Mouse (Mus musculus): ENCODE results near the gene Cers5. TPM values are rescaled to one million over a fixed set of nuclear protein-coding genes. Genes with fewer than 3 reads are reported as not detected.
"Not testable (repeated sequence)": the region's sequence is repeated elsewhere in the genome, so short reads cannot be mapped to it uniquely, and the experiment has no call there.

The Cers5 gene
- 0.45 and 0.68 TPM in 2 replicates for total RNA-seq (2014; fragmentation: Nextera tagmentation)
- total RNA-seq (2017): 4.9 and 6.1 TPM in 2 replicates
- 0.69 and 0.77 TPM in 2 replicates for polyA plus RNA-seq (2012)

DNA sequence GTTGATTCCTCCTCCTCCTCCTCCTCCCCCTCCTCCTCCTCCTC, at the start of gene Cers5:
Gene Cers5, minus strand, starts transcription at position 5 of the 44 bp plus-strand sequence.
- not testable (repeated sequence) for H3K9me3 ChIP-seq (replicated peaks); ATAC-seq (ENCODE audit: extremely low read depth, insufficient number of reproducible peaks, low FRiP score, poor library complexity, severe bottlenecking); DNase-seq (ENCODE audit: low spot score); H3K36me3 ChIP-seq (replicated peaks)
- Histone ChIP-seq H3K4me1 (ENCODE audit: insufficient read depth, low read depth, low read length) (peaks cover 31% of the 10 kb centered on the region), H3K27me3 (ENCODE audit: insufficient read depth, low read length) (peaks cover 18% of the 10 kb centered on the region), H3K4me3 (ENCODE audit: low read depth, low read length) (peak within 1 kb of the TSS; percentile 76)

GRCm38 (mm10) chr15:99819621-99820279, 47.1 kb upstream of the Cers5 start:
- Histone ChIP-seq H3K4me1 (ENCODE audit: insufficient read depth, low read depth, low read length) (no peaks in the 10 kb centered on the region), H3K27me3 (ENCODE audit: insufficient read depth, low read length) (peaks cover 2% of the 10 kb centered on the region; the same call in 1 of the 2 replicates), H3K9me3 (replicated peaks) (no peaks in the 10 kb centered on the region), H3K36me3 (replicated peaks) (no peaks in the 10 kb centered on the region), H3K4me3 (ENCODE audit: low read depth, low read length) (no peak overlapping the region)
- DNase-seq (ENCODE audit: low spot score) (no peak), ATAC-seq (ENCODE audit: extremely low read depth, insufficient number of reproducible peaks, low FRiP score, poor library complexity, severe bottlenecking) (no peak)
- no peak for TF ChIP-seq TAL1 (conservative IDR thresholded peaks at IDR 0.05; ENCODE audit: low read depth, low read length)
- TF ChIP-seq GATA2 (IDR thresholded peaks at IDR 0.05; ENCODE audit: borderline replicate concordance, low read depth, low read length): no peak
- TF ChIP-seq CTCF (IDR thresholded peaks at IDR 0.05; ENCODE audit: low read depth, low read length): no peak
- no peak for TF ChIP-seq GATA1 (IDR thresholded peaks at IDR 0.05; ENCODE audit: borderline replicate concordance, low read length)
- no peak for TF ChIP-seq POLR2AphosphoS5 (IDR thresholded peaks at IDR 0.05; ENCODE audit: insufficient replicate concordance, low read depth, low read length)

GRCm38 (mm10) chr15:99819109-99819440, 46.4 kb upstream of the Cers5 start:
- Histone ChIP-seq H3K4me3 (ENCODE audit: low read depth, low read length) (no peak overlapping the region), H3K4me1 (ENCODE audit: insufficient read depth, low read depth, low read length) (no peaks in the 10 kb centered on the region), H3K36me3 (replicated peaks) (no peaks in the 10 kb centered on the region), H3K9me3 (replicated peaks) (no peaks in the 10 kb centered on the region), H3K27me3 (ENCODE audit: insufficient read depth, low read length) (peaks cover 2% of the 10 kb centered on the region; the same call in 1 of the 2 replicates)
- ATAC-seq (ENCODE audit: extremely low read depth, insufficient number of reproducible peaks, low FRiP score, poor library complexity, severe bottlenecking) (no peak), DNase-seq (ENCODE audit: low spot score) (no peak)
- TF ChIP-seq GATA2 (IDR thresholded peaks at IDR 0.05; ENCODE audit: borderline replicate concordance, low read depth, low read length) (no peak), POLR2AphosphoS5 (IDR thresholded peaks at IDR 0.05; ENCODE audit: insufficient replicate concordance, low read depth, low read length) (no peak), CTCF (IDR thresholded peaks at IDR 0.05; ENCODE audit: low read depth, low read length) (no peak), GATA1 (IDR thresholded peaks at IDR 0.05; ENCODE audit: borderline replicate concordance, low read length) (no peak), TAL1 (conservative IDR thresholded peaks at IDR 0.05; ENCODE audit: low read depth, low read length) (no peak)

DNA sequence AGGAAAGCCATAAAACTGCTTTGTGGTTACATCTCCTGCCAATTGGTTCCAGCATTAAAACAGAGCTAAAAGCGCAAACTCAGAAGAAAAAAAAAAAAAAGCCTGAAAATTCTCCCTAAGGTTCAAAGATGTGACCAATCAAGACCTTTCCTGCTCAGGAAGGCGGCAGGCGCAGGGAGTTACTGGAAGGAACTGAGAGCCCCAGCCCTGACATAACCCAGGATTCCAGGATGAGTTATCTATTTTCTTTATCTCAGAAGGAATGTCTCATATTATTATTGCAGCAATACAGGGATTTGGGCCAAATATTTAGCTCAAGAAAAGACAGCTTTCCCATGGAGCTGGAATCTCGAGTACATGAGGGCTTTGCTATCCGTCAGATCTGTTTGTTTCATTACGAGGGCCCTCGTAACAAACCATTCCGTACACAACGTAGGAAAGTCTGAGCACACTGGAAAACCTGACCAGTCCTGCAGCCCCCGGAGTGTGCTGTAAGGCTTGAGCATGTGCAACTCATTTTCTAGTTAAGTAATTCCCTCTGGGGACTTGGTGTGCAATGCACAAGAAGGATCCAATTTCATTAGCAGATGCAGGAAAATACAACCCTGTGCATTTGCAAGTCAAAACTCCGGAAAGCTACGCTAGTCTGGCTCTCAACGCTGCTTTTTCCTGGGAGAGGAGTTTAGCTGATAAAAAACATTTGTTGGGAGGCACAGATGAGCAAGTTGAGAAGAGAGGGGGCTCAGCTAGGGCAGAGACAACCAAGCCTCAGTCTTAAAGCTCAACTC, 45.8 kb upstream of the Cers5 start:
- no peaks in the 10 kb centered on the region for H3K36me3 ChIP-seq (replicated peaks)
- no peak for TF ChIP-seq TAL1 (conservative IDR thresholded peaks at IDR 0.05; ENCODE audit: low read depth, low read length)
- no peak for TF ChIP-seq CTCF (IDR thresholded peaks at IDR 0.05; ENCODE audit: low read depth, low read length)
- no peak for TF ChIP-seq GATA1 (IDR thresholded peaks at IDR 0.05; ENCODE audit: borderline replicate concordance, low read length)
- no peak for TF ChIP-seq POLR2AphosphoS5 (IDR thresholded peaks at IDR 0.05; ENCODE audit: insufficient replicate concordance, low read depth, low read length)
- no peak for TF ChIP-seq GATA2 (IDR thresholded peaks at IDR 0.05; ENCODE audit: borderline replicate concordance, low read depth, low read length)
- no peak overlapping the region for H3K4me3 ChIP-seq (ENCODE audit: low read depth, low read length)
- ATAC-seq (ENCODE audit: extremely low read depth, insufficient number of reproducible peaks, low FRiP score, poor library complexity, severe bottlenecking) (no peak), DNase-seq (ENCODE audit: low spot score) (no peak)
- peaks cover 2% of the 10 kb centered on the region; the same call in 1 of the 2 replicates for H3K27me3 ChIP-seq (ENCODE audit: insufficient read depth, low read length)
- no peaks in the 10 kb centered on the region for H3K4me1 ChIP-seq (ENCODE audit: insufficient read depth, low read depth, low read length)
- H3K9me3 ChIP-seq (replicated peaks): no peaks in the 10 kb centered on the region

DNA sequence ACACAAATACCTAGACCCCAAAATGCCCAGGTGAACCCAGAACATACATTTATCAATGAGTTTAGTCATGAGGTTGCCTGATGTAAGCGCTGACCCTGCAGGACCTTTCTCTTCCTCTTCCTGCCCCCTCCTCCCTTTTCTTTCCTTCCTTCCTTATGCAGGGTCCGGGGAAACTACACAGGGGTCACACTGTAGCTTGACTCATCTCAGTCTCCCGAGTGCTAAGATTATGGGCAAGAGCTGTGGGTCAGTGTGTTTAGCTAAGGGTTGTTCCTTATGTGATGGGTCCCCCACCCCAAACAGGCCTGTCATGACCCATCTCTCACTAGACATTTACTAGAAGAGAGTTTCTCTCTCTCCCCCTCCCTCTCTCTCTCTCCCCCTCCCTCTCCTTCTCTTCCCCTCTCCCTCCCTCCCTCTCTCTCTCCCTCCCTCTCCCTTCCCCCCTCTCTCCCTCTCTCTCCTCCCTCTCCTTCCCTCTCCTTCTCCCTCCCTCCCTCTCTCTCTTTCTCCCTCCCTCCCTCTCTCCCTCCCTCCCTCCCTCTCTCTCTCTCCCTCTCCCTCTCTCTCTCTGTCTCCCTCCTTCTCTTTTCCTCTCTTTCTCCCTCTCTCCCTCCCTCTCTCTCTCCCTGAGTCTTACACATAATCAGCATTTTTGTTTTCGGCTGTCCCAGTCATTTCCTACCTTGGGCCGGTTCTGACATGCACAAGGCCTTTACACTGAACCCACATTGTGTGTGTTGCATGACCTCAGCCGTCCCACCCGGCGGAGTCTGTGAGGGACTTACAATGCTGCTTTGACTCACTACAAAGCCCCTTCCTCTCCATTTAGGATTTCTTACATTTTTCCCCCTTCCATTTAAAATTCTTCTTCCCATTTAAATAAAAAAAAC, 44.9 kb upstream of the Cers5 start:
- Histone ChIP-seq H3K9me3 (replicated peaks) (no peaks in the 10 kb centered on the region), H3K27me3 (ENCODE audit: insufficient read depth, low read length) (peaks cover 2% of the 10 kb centered on the region; the same call in 1 of the 2 replicates), H3K36me3 (replicated peaks) (no peaks in the 10 kb centered on the region), H3K4me1 (ENCODE audit: insufficient read depth, low read depth, low read length) (no peaks in the 10 kb centered on the region), H3K4me3 (ENCODE audit: low read depth, low read length) (no peak overlapping the region)
- ATAC-seq (ENCODE audit: extremely low read depth, insufficient number of reproducible peaks, low FRiP score, poor library complexity, severe bottlenecking) (no peak), DNase-seq (ENCODE audit: low spot score) (no peak)
- TF ChIP-seq CTCF (IDR thresholded peaks at IDR 0.05; ENCODE audit: low read depth, low read length) (no peak), GATA1 (IDR thresholded peaks at IDR 0.05; ENCODE audit: borderline replicate concordance, low read length) (no peak), GATA2 (IDR thresholded peaks at IDR 0.05; ENCODE audit: borderline replicate concordance, low read depth, low read length) (no peak), POLR2AphosphoS5 (IDR thresholded peaks at IDR 0.05; ENCODE audit: insufficient replicate concordance, low read depth, low read length) (no peak), TAL1 (conservative IDR thresholded peaks at IDR 0.05; ENCODE audit: low read depth, low read length) (no peak)

DNA sequence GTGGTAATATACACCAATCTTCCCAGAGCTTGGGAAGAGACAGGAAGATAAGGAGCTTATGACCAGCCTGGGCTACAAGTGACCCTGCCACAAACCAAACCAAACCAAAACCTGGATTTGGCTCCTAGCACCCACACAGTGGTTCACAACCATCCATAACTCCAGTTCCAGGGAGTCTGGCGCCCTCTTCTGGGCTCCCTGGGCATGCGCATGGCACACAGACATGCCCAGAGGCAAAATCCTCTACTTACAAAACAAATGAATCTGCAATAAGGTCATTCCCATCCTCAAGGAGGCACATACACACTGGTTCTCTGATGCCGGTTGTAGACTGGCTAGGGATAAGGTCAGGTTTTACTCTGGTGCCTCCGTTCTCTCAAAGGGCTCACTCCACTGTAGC, 43.3 kb upstream of the Cers5 start:
- DNase-seq (ENCODE audit: low spot score) (no peak), ATAC-seq (ENCODE audit: extremely low read depth, insufficient number of reproducible peaks, low FRiP score, poor library complexity, severe bottlenecking) (no peak)
- no peak for TF ChIP-seq TAL1 (conservative IDR thresholded peaks at IDR 0.05; ENCODE audit: low read depth, low read length)
- TF ChIP-seq CTCF (IDR thresholded peaks at IDR 0.05; ENCODE audit: low read depth, low read length): no peak
- peaks cover 2% of the 10 kb centered on the region; the same call in 1 of the 2 replicates for H3K27me3 ChIP-seq (ENCODE audit: insufficient read depth, low read length)
- H3K9me3 ChIP-seq (replicated peaks): no peaks in the 10 kb centered on the region
- no peaks in the 10 kb centered on the region for H3K36me3 ChIP-seq (replicated peaks)
- H3K4me3 ChIP-seq (ENCODE audit: low read depth, low read length): no peak overlapping the region
- H3K4me1 ChIP-seq (ENCODE audit: insufficient read depth, low read depth, low read length): no peaks in the 10 kb centered on the region; the same call in 1 of the 2 replicates
